Mouse (Mus musculus): ENCODE data around the gene Senp2.

GRCm38 (mm10) chr16:22009099-22009584 is at the start of gene Senp2:
- TF ChIP-seq RCOR1 (conservative IDR thresholded peaks at IDR 0.05; ENCODE audit: low read depth, low read length) (no peak), CTCF (conservative IDR thresholded peaks at IDR 0.05 in 1 of 2, IDR thresholded peaks at IDR 0.05 in 1 of 2; ENCODE audit: low read depth in 2 of 2, low read length in 2 of 2) (no peak)

All from CH12.LX (cell line).